Mouse (Mus musculus) right cerebral cortex, adult 18-20 months (tissue): ENCODE data around the gene Cc2d2b.

Experiments
- DNase-seq: peaks from one replicate; pipeline ENCODE4 v3.0.0; 2022; ENCODE audit warnings: mixed read lengths

The Cc2d2b gene

GRCm38 (mm10) chr19:40838205-40838604 is 89.7 kb downstream of the Cc2d2b start:
- DNase-seq, result no peak

- no peak for DNase-seq
Observed at GRCm38 (mm10) chr19:40840303-40840702, 91.8 kb downstream of the Cc2d2b start.

GRCm38 (mm10) chr19:40841083-40841482 is 92.5 kb downstream of the Cc2d2b start:
- no peak for DNase-seq

GRCm38 (mm10) chr19:40841593-40841992 is 93.0 kb downstream of the Cc2d2b start:
- DNase-seq, result no peak

- DNase-seq, result no peak
Observed at GRCm38 (mm10) chr19:40844731-40845130, 96.2 kb downstream of the Cc2d2b start.

GRCm38 (mm10) chr19:40849391-40849790 is 100.8 kb downstream of the Cc2d2b start:
- no peak for DNase-seq

GRCm38 (mm10) chr19:40859555-40859954 is 111.0 kb downstream of the Cc2d2b start:
- DNase-seq, result no peak

- DNase-seq, result no peak
Observed at GRCm38 (mm10) chr19:40868284-40868683, 119.7 kb downstream of the Cc2d2b start.

GRCm38 (mm10) chr19:40869425-40870105 is 121.0 kb downstream of the Cc2d2b start:
- DNase-seq, result peak; percentile 14

GRCm38 (mm10) chr19:40872955-40873665 is 124.6 kb downstream of the Cc2d2b start:
- DNase-seq, result peak; percentile 88
